Mouse (Mus musculus): ENCODE measurements around the gene Acot2. TPM values are rescaled to one million over a fixed set of nuclear protein-coding genes. Genes with fewer than 3 reads are reported as not detected.
"Not testable (repeated sequence)": the region's sequence is repeated elsewhere in the genome, so short reads cannot be mapped to it uniquely, and the experiment has no call there.

Acot2 gene
- polyA plus RNA-seq, 1 experiment from 2014 or later = 17.8 TPM

- WGBS = 86% methylated on average over 9 of the region's 9 CpGs
These were observed 35.5 kb downstream of the Acot2 start for GRCm38 (mm10) chr12:84023052-84023745.

GRCm38 (mm10) chr12:84025888-84026287 lies 38.2 kb downstream of the Acot2 start:
- 89% methylated on average over 7 of the region's 7 CpGs for WGBS
- no peak overlapping the region for H3K9ac ChIP-seq
- H3K27me3 ChIP-seq = no peaks in the 10 kb centered on the region
- H3K4me1 ChIP-seq (replicated peaks) = no peaks in the 10 kb centered on the region
- no peaks in the 10 kb centered on the region for H3K9me3 ChIP-seq
- no peak overlapping the region for H3K4me3 ChIP-seq
- H3K27ac ChIP-seq (replicated peaks) = no peak overlapping the region
- no peak overlapping the region for H3K4me2 ChIP-seq
- no peaks in the 10 kb centered on the region for H3K36me3 ChIP-seq
- no peak for ATAC-seq (ENCODE audit: low read depth)

More at GRCm38 (mm10) chr12:84023052-84023745, 35.5 kb downstream of the Acot2 start:
- no peak overlapping the region for H3K9ac ChIP-seq
- no peak overlapping the region for H3K4me2 ChIP-seq
- no peaks in the 10 kb centered on the region for H3K9me3 ChIP-seq
- no peak for ATAC-seq (ENCODE audit: low read depth)
- no peaks in the 10 kb centered on the region for H3K4me1 ChIP-seq (replicated peaks)
- no peaks in the 10 kb centered on the region for H3K27me3 ChIP-seq
- H3K27ac ChIP-seq (replicated peaks) = no peak overlapping the region
- no peak overlapping the region for H3K4me3 ChIP-seq
- H3K36me3 ChIP-seq = no peaks in the 10 kb centered on the region

- ATAC-seq (ENCODE audit: low read depth); H3K36me3 ChIP-seq; H3K9me3 ChIP-seq; H3K4me2 ChIP-seq; H3K4me3 ChIP-seq; H3K27me3 ChIP-seq; H3K9ac ChIP-seq; H3K27ac ChIP-seq (replicated peaks); H3K4me1 ChIP-seq (replicated peaks): not testable (repeated sequence)
- 46% methylated on average over 3 of the region's 3 CpGs for WGBS
These were observed 40.7 kb downstream of the Acot2 start for GRCm38 (mm10) chr12:84028328-84028727.

GRCm38 (mm10) chr12:84029043-84029442 lies 41.4 kb downstream of the Acot2 start:
- ATAC-seq (ENCODE audit: low read depth) = not testable (repeated sequence)

GRCm38 (mm10) chr12:84030659-84031332 lies 43.1 kb downstream of the Acot2 start:
- WGBS = 74% methylated on average over 4 of the region's 4 CpGs
- peak; percentile 71; the same call in 1 of the 2 replicates for ATAC-seq (ENCODE audit: low read depth)

More at GRCm38 (mm10) chr12:84029043-84029442, 41.4 kb downstream of the Acot2 start:
- not testable (repeated sequence) for H3K4me2 ChIP-seq; H3K4me3 ChIP-seq; H3K36me3 ChIP-seq; H3K9ac ChIP-seq; H3K4me1 ChIP-seq (replicated peaks); H3K9me3 ChIP-seq; H3K27me3 ChIP-seq; H3K27ac ChIP-seq (replicated peaks)
- WGBS = 86% methylated on average over 1 of the region's 1 CpGs

GRCm38 (mm10) chr12:84032854-84033253 lies 45.2 kb downstream of the Acot2 start:
- H3K9ac ChIP-seq = no peak overlapping the region
- peaks cover 3% of the 10 kb centered on the region; the same call in 1 of the 2 replicates for H3K27me3 ChIP-seq
- no peaks in the 10 kb centered on the region for H3K4me1 ChIP-seq (replicated peaks)
- no peak overlapping the region for H3K4me3 ChIP-seq
- H3K9me3 ChIP-seq = no peaks in the 10 kb centered on the region
- WGBS = 83% methylated on average over 4 of the region's 4 CpGs
- H3K36me3 ChIP-seq = no peaks in the 10 kb centered on the region
- no peak overlapping the region for H3K4me2 ChIP-seq
- no peak overlapping the region for H3K27ac ChIP-seq (replicated peaks)
- no peak for ATAC-seq (ENCODE audit: low read depth)

More at GRCm38 (mm10) chr12:84030659-84031332, 43.1 kb downstream of the Acot2 start:
- no peak overlapping the region for H3K9ac ChIP-seq
- no peaks in the 10 kb centered on the region for H3K9me3 ChIP-seq
- H3K4me3 ChIP-seq = no peak overlapping the region
- no peak overlapping the region for H3K27ac ChIP-seq (replicated peaks)
- H3K4me1 ChIP-seq (replicated peaks) = no peaks in the 10 kb centered on the region
- no peaks in the 10 kb centered on the region for H3K27me3 ChIP-seq
- no peak overlapping the region for H3K4me2 ChIP-seq
- no peaks in the 10 kb centered on the region for H3K36me3 ChIP-seq

GRCm38 (mm10) chr12:84033302-84033701 lies 45.6 kb downstream of the Acot2 start:
- not testable (repeated sequence) for H3K4me3 ChIP-seq; ATAC-seq (ENCODE audit: low read depth); H3K36me3 ChIP-seq; H3K27ac ChIP-seq (replicated peaks); H3K9me3 ChIP-seq; H3K27me3 ChIP-seq; H3K4me2 ChIP-seq; H3K9ac ChIP-seq; H3K4me1 ChIP-seq (replicated peaks)
- WGBS = 88% methylated on average over 2 of the region's 2 CpGs

GRCm38 (mm10) chr12:84034108-84034507 lies 46.4 kb downstream of the Acot2 start:
- no peak for ATAC-seq (ENCODE audit: low read depth)
- peaks cover 3% of the 10 kb centered on the region; the same call in 1 of the 2 replicates for H3K27me3 ChIP-seq
- 67% methylated on average over 4 of the region's 4 CpGs for WGBS

GRCm38 (mm10) chr12:84038241-84038640 lies 50.6 kb downstream of the Acot2 start, which contains the start of gene Acot4:
Gene Acot4 (plus strand): TSS chr12:84038379.
- not testable (repeated sequence) for H3K27ac ChIP-seq (replicated peaks); H3K36me3 ChIP-seq; H3K4me1 ChIP-seq (replicated peaks); H3K27me3 ChIP-seq
- Histone ChIP-seq H3K9ac (peak within 1 kb of the TSS; percentile 66), H3K4me2 (peak within 1 kb of the TSS; percentile 62), H3K9me3 (peaks cover 10% of the 10 kb centered on the region; the same call in 1 of the 2 replicates), H3K4me3 (peak within 1 kb of the TSS; percentile 44)
- peak; percentile 67 for ATAC-seq (ENCODE audit: low read depth)
- 8% methylated on average over 31 of the region's 32 CpGs for WGBS

More at GRCm38 (mm10) chr12:84034108-84034507, 46.4 kb downstream of the Acot2 start:
- Histone ChIP-seq H3K4me1 (replicated peaks) (0 out of 2 replicates have a peak, but pooled peaks cover 3% of the 10 kb centered on the region), H3K4me2 (no peak overlapping the region), H3K9ac (no peak overlapping the region), H3K27ac (replicated peaks) (no peak overlapping the region), H3K9me3 (no peaks in the 10 kb centered on the region), H3K4me3 (no peak overlapping the region), H3K36me3 (no peaks in the 10 kb centered on the region)

GRCm38 (mm10) chr12:84038691-84039111 lies 51.0 kb downstream of the Acot2 start, which contains the start of gene Gm49366:
Gene Gm49366 (plus strand): TSS chr12:84038935.
- Histone ChIP-seq H3K4me2 (peak within 1 kb of the TSS; percentile 62), H3K9me3 (peaks cover 10% of the 10 kb centered on the region; the same call in 1 of the 2 replicates), H3K9ac (peak within 1 kb of the TSS; percentile 66), H3K4me3 (peak within 1 kb of the TSS; percentile 44)
- H3K36me3 ChIP-seq; H3K27me3 ChIP-seq; H3K27ac ChIP-seq (replicated peaks); H3K4me1 ChIP-seq (replicated peaks): not testable (repeated sequence)
- 3% methylated on average over 39 of the region's 39 CpGs for WGBS
- peak; percentile 59; the same call in 1 of the 2 replicates for ATAC-seq (ENCODE audit: low read depth)

GRCm38 (mm10) chr12:84042248-84042647 lies 54.6 kb downstream of the Acot2 start:
- Histone ChIP-seq H3K4me2 (no peak overlapping the region), H3K9me3 (peaks cover 10% of the 10 kb centered on the region; the same call in 1 of the 2 replicates)
- WGBS = 91% methylated on average over 5 of the region's 5 CpGs

More at GRCm38 (mm10) chr12:84042248-84042647, 54.6 kb downstream of the Acot2 start:
- Histone ChIP-seq H3K27me3 (peaks cover 3% of the 10 kb centered on the region; the same call in 1 of the 2 replicates), H3K27ac (replicated peaks) (no peak overlapping the region), H3K36me3 (no peaks in the 10 kb centered on the region; the same call in 1 of the 2 replicates), H3K4me3 (no peak overlapping the region), H3K4me1 (replicated peaks) (0 out of 2 replicates have a peak, but pooled peaks cover 3% of the 10 kb centered on the region), H3K9ac (no peak overlapping the region)
- no peak for ATAC-seq (ENCODE audit: low read depth)

All from neural tube, embryonic 13.5 days (tissue).